Mouse (Mus musculus) thymus, adult 2 months (tissue): ENCODE data around the gene Zmym1.

ENCODE experiments used
- CTCF ChIP-seq: fragments of 200-500 bp; IDR thresholded peaks from 2 replicates; pipeline ENCODE4 v1.5.1; 2012; ENCODE audit warnings: mild to moderate bottlenecking, control low read depth, low read length, moderate library complexity, borderline replicate concordance; ENCODE audit not compliant: control insufficient read depth, poor library complexity, insufficient read depth; ENCODE audit errors: extremely low read depth
- POLR2A ChIP-seq: fragments of 200-500 bp; IDR thresholded peaks from 2 replicates; pipeline ENCODE4 v1.6.1; 2012; ENCODE audit warnings: mild to moderate bottlenecking, low read length, control low read depth, moderate library complexity; ENCODE audit not compliant: control insufficient read depth, poor library complexity, insufficient read depth; ENCODE audit errors: extremely low read depth

DNA sequence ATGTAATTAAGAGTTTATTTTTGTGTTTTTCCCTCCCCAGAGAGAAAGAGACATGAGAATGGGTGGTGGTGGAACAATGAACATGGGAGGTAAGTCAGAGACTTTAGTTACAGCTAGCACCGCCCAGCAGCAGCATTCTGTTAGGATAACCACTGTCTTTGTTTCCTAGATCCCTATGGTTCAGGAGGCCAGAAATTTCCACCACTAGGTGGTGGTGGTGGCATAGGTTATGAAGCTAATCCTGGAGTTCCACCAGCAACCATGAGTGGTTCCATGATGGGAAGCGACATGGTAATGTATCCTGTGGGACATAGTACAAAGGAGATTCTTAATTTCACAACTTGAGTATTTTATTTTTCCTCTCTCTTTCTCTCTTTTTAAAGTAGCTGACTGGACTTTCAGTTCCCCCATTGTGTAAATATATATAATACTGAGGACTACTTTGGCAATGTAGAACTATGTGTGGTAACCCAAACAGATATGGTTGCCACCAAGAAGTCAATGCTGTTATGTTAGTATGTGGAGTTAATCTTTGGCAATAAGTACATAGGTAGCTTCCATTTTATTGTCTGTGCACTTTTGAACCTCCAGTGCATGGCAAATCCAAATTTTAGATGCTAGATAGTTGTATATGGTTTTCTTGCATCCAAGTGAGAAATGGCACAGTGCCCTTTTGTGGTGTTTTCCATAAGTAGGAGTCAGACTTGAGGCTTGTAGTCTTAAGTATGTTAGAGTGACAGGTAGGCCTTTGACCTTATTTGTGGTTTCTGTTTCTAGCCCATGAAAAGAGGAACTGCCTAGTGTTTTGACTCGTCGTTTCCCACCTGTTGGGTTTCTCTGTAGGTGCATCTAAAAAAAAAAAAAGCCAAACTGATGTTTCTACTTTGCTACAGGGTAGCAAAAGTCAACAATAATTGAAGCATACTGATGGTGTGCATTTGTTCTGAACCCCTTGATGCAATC is 33.4 kb downstream of the Zmym1 start:
- TF ChIP-seq CTCF (no peak), POLR2A (no peak)
